Mouse (Mus musculus) neural tube, embryonic 15.5 days (tissue): Measurements from ENCODE around the gene Bcl3. TPM values are rescaled to one million over a fixed set of nuclear protein-coding genes. Genes with fewer than 3 reads are reported as not detected.

Source experiments
- ATAC-seq: fragments of 200-750 bp; cut with Nextera tagmentation; 2 replicates; pipeline ENCODE4 v1.8.0; 2017; ENCODE audit warnings: mild to moderate bottlenecking, moderate TSS enrichment, moderate library complexity; ENCODE audit not compliant: low FRiP score
- H3K27ac ChIP-seq: fragments of 300-500 bp; sonication (generic); replicated peaks from 2 replicates; pipeline ENCODE4 v1.5.1; 2015; ENCODE audit warnings: mild to moderate bottlenecking, inconsistent platforms
- H3K27me3 ChIP-seq: fragments of 300-500 bp; sonication (generic); replicated peaks from 2 replicates; pipeline ENCODE4 v1.6.1; 2015; ENCODE audit warnings: inconsistent platforms
- H3K36me3 ChIP-seq: fragments of 300-500 bp; sonication (generic); 2 replicates; pipeline ENCODE4 v1.6.1; 2015; ENCODE audit warnings: inconsistent platforms
- H3K4me1 ChIP-seq: fragments of 300-500 bp; sonication (generic); 2 replicates; pipeline ENCODE4 v1.6.1; 2015; ENCODE audit warnings: inconsistent platforms
- H3K4me2 ChIP-seq: fragments of 300-500 bp; sonication (generic); 2 replicates; pipeline ENCODE4 v1.6.1; 2015; ENCODE audit warnings: inconsistent platforms, mild to moderate bottlenecking, moderate library complexity
- H3K4me3 ChIP-seq: fragments of 300-500 bp; sonication (generic); replicated peaks from 2 replicates; pipeline ENCODE4 v1.5.1; 2015; ENCODE audit warnings: mild to moderate bottlenecking, inconsistent platforms
- H3K9ac ChIP-seq: fragments of 300-500 bp; sonication (generic); replicated peaks from 2 replicates; pipeline ENCODE4 v1.6.1; 2015; ENCODE audit warnings: mild to moderate bottlenecking, inconsistent platforms
- H3K9me3 ChIP-seq: fragments of 300-500 bp; sonication (generic); replicated peaks from 2 replicates; pipeline ENCODE4 v1.6.1; 2016; ENCODE audit warnings: inconsistent platforms
- WGBS: fragments of 180-500 bp; shearing (Covaris S2); methylation state at CpG from one replicate; pipeline ENCODE4 v1.1.7; 2015; ENCODE audit warnings: mixed read lengths; 5-methylcytosine and 5-hydroxymethylcytosine counted together
- polyA plus RNA-seq: library from polyadenylated mRNA; unstranded; fragments of >200 nt; fragmentation: Nextera tagmentation; extraction: Ambion mirVana; gene quantifications from 2 replicates; pipeline ENCODE4 v1.2.1, GENCODE M21; 2015

Bcl3 gene
- polyA plus RNA-seq = 1.2 and 5.2 TPM in 2 replicates

- Histone ChIP-seq H3K27me3 (peaks cover 59% of the 10 kb centered on the region), H3K4me2 (peak within 1 kb of the TSS; percentile 62), H3K4me1 (peaks cover 17% of the 10 kb centered on the region), H3K4me3 (peak within 1 kb of the TSS; percentile 33), H3K27ac (no peak within 1 kb of the TSS), H3K36me3 (no peaks in the 10 kb centered on the region), H3K9me3 (no peaks in the 10 kb centered on the region), H3K9ac (peak within 1 kb of the TSS; percentile 22; the same call in 1 of the 2 replicates)
- ATAC-seq = no peak
- WGBS = 2% methylated on average over 41 of the region's 42 CpGs
Measured at GRCm38 (mm10) chr7:19822604-19823058, at the start of gene Bcl3. Gene Bcl3, minus strand, starts transcription at chr7:19822770.

GRCm38 (mm10) chr7:19871943-19872601 lies 49.5 kb upstream of the Bcl3 start:
- Histone ChIP-seq H3K4me2 (no peak overlapping the region), H3K9me3 (no peaks in the 10 kb centered on the region), H3K4me1 (no peaks in the 10 kb centered on the region), H3K4me3 (no peak overlapping the region), H3K27ac (no peak overlapping the region), H3K9ac (no peak overlapping the region), H3K27me3 (no peaks in the 10 kb centered on the region), H3K36me3 (no peaks in the 10 kb centered on the region)
- ATAC-seq = no peak
- 57% methylated on average over 5 of the region's 5 CpGs for WGBS

- Histone ChIP-seq H3K4me1 (no peaks in the 10 kb centered on the region), H3K27me3 (no peaks in the 10 kb centered on the region), H3K27ac (no peak overlapping the region), H3K9me3 (no peaks in the 10 kb centered on the region), H3K9ac (no peak overlapping the region), H3K36me3 (no peaks in the 10 kb centered on the region), H3K4me2 (no peak overlapping the region), H3K4me3 (no peak overlapping the region)
- WGBS = 75% methylated on average over 10 of the region's 10 CpGs
- ATAC-seq = no peak
Measured at GRCm38 (mm10) chr7:19871137-19871621, 48.6 kb upstream of the Bcl3 start.

DNA sequence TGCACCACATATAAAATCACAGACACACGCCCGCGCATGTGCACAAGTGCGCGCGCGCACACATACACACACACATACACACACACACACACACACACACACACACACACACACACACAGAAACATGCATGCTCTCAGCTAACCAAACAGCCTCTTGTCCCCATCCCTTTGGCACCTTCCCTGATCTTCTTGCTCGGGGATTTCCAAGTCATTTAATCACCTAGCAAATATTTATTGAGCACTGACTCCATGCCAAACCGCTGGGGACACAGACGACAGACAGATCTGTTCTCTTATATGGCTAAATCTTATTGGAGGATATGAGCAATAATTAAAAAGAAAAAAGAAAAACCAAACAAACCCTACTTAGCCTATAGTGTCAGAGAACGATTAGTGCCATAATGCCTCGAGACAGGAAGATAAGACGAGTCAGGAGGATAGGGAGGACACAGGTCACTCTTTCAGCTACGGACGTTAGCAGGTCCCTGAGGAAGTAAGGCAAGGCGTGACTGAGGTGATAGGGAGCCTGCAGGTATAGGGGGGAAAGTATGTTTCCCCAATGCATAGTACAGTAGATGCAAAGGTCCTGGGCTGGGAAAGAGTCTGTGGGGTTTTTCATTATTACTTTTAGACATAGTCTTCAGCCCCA lies 45.3 kb upstream of the Bcl3 start:
- Histone ChIP-seq H3K4me2 (no peak overlapping the region), H3K9ac (no peak overlapping the region), H3K4me1 (no peaks in the 10 kb centered on the region), H3K27me3 (no peaks in the 10 kb centered on the region), H3K4me3 (no peak overlapping the region), H3K9me3 (no peaks in the 10 kb centered on the region), H3K36me3 (no peaks in the 10 kb centered on the region), H3K27ac (no peak overlapping the region)
- 90% methylated on average over 16 of the region's 16 CpGs for WGBS
- no peak for ATAC-seq

DNA sequence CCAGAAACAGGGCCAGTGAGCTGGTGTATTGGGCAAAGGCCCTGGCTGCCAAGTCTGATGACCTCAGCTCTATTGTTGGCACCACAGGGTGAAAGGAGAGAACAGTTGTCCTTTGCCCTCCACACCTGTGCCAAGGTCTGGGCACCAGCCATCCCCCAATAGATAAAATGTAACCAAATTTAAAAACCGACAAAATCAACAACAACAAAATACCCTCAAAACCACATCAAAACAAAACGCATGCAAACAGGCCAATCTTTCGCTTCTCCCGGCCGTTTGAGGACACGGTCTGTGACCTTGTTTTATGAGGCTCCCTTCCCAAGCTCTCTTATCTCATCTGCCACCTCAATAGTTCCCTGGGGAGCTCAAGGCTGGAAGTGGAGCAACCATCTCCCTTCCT lies 43.9 kb upstream of the Bcl3 start:
- H3K9me3 ChIP-seq = no peaks in the 10 kb centered on the region
- H3K4me1 ChIP-seq = no peaks in the 10 kb centered on the region
- no peak for ATAC-seq
- H3K27me3 ChIP-seq = no peaks in the 10 kb centered on the region
- no peak overlapping the region for H3K27ac ChIP-seq
- no peaks in the 10 kb centered on the region for H3K36me3 ChIP-seq
- H3K4me2 ChIP-seq = no peak overlapping the region
- no peak overlapping the region for H3K9ac ChIP-seq
- no peak overlapping the region for H3K4me3 ChIP-seq
- WGBS = 81% methylated on average over 6 of the region's 6 CpGs

DNA sequence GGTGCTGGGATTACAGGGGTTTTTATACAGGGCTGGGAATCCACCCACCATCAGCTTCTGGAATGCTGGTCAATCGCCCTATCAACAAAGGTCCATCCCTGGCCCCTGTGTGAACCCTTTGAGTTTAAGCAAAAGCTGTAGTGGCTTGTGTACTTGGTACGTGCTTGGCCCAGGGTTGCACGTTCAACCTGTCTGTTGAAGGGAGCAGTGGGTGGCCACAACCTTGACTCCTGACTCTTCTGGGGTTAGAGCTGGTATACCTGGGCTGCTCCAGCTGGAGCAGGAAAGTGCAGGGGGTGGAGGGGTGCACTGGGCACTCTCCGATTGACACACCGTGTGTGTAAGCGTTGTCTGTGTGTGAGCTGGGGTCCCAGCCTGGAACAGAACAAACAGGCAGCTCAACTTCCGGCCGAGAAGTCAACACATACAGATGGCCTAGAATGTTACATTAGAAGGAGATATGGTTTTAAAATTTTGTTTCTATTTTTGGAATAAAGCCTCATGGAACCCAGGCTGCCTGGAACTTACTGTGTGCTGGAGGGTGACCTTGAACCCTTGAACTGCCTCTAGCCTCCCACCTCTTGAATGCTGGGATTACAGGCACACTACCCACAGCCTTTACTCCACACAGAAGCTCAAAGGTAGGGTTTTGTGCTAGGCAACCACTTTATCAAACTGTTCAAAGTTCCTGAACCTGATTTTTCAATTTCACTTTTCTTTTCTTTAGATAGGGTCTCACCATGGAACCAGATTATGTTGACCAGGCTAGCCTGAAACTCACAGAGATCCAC lies 42.9 kb upstream of the Bcl3 start:
- Histone ChIP-seq H3K4me1 (no peaks in the 10 kb centered on the region), H3K4me3 (no peak overlapping the region), H3K4me2 (no peak overlapping the region), H3K9ac (no peak overlapping the region), H3K27ac (no peak overlapping the region), H3K36me3 (no peaks in the 10 kb centered on the region), H3K27me3 (no peaks in the 10 kb centered on the region), H3K9me3 (no peaks in the 10 kb centered on the region)
- no peak for ATAC-seq
- 88% methylated on average over 8 of the region's 8 CpGs for WGBS

GRCm38 (mm10) chr7:19864241-19864640 lies 41.7 kb upstream of the Bcl3 start:
- Histone ChIP-seq H3K36me3 (no peaks in the 10 kb centered on the region), H3K27me3 (no peaks in the 10 kb centered on the region), H3K9me3 (no peaks in the 10 kb centered on the region), H3K9ac (no peak overlapping the region), H3K4me3 (no peak overlapping the region), H3K4me2 (no peak overlapping the region), H3K27ac (no peak overlapping the region), H3K4me1 (no peaks in the 10 kb centered on the region)
- WGBS = 44% methylated on average over 2 of the region's 2 CpGs
- no peak for ATAC-seq

DNA sequence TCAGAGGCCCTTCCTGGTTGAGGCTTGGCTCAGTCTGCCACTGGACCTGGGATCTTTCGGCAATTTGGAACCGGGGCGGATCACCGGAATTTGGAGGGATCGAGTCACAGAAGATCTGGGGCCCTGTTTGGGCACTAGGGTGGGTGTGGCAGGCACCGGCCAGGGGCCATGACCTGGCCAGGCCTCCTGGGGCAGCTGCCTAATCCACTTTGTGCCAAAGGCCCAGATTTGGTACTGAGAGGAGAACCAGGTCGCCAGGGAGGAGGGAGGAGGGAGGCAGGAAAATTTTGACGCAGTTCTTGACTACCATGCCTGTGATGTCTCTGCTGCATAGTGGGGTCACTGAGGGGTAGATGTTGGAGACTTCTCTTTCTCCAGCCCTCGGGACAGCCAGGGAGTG lies 38.6 kb upstream of the Bcl3 start, which contains the start of gene Ceacam16:
Gene Ceacam16, minus strand, starts transcription at position 101 of the 400 bp plus-strand sequence.
- no peak within 1 kb of the TSS for H3K4me3 ChIP-seq
- H3K9ac ChIP-seq = no peak within 1 kb of the TSS
- no peak within 1 kb of the TSS for H3K27ac ChIP-seq
- H3K27me3 ChIP-seq = peaks cover 5% of the 10 kb centered on the region; the same call in 1 of the 2 replicates
- no peak within 1 kb of the TSS for H3K4me2 ChIP-seq
- no peaks in the 10 kb centered on the region; the same call in 1 of the 2 replicates for H3K36me3 ChIP-seq
- H3K9me3 ChIP-seq = no peaks in the 10 kb centered on the region
- WGBS = 92% methylated on average over 9 of the region's 9 CpGs
- no peaks in the 10 kb centered on the region for H3K4me1 ChIP-seq
- ATAC-seq = no peak

DNA sequence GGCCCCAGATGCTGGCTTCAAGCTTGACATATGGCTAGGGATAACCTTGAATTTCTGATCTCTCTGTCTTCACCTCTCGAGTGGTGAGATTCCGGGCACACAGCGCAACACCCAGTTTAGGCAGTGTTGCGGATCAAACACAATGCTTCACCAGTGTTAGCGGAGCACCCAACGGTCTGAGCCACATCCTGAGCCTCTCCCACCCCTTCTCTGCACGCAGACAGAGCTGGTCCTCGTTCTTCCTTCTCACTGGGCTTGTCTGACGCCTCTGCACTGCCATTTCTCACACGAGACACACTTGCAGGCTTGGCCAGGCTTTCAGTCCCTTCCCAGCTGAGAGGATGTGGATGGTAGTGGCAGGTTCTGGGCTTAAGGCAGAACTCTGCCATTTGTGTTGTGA lies 37.2 kb upstream of the Bcl3 start:
- Histone ChIP-seq H3K27me3 (peaks cover 5% of the 10 kb centered on the region; the same call in 1 of the 2 replicates), H3K36me3 (no peaks in the 10 kb centered on the region; the same call in 1 of the 2 replicates), H3K9me3 (no peaks in the 10 kb centered on the region), H3K4me2 (no peak overlapping the region), H3K4me3 (no peak overlapping the region), H3K9ac (no peak overlapping the region), H3K27ac (no peak overlapping the region), H3K4me1 (no peaks in the 10 kb centered on the region)
- WGBS = 76% methylated on average over 10 of the region's 10 CpGs
- no peak for ATAC-seq

GRCm38 (mm10) chr7:19856283-19856682 lies 33.7 kb upstream of the Bcl3 start:
- Histone ChIP-seq H3K4me3 (no peak overlapping the region), H3K27ac (no peak overlapping the region), H3K9me3 (no peaks in the 10 kb centered on the region), H3K4me1 (peaks cover 8% of the 10 kb centered on the region), H3K9ac (no peak overlapping the region), H3K36me3 (no peaks in the 10 kb centered on the region; the same call in 1 of the 2 replicates), H3K27me3 (peaks cover 16% of the 10 kb centered on the region), H3K4me2 (no peak overlapping the region)
- WGBS = 89% methylated on average over 6 of the region's 6 CpGs
- ATAC-seq = no peak

DNA sequence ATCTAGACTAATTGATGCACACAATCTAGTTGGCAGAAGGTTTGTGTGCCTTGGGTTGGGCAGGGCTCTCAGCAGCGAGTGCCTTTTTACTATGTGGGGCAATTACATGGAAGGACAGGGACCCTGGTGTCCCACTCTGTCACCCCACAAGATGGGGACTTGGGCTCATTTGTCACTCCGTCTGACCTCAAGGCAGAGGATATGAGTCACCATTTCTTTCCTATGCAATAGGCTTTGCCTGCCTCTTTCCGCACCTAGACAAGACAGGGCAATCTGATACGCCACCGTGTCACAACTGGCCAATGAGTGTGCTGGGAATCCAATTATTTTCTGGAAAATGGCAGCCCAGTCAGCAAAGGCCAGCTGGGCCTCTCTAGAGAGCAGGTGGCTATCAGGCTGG lies 33.1 kb upstream of the Bcl3 start:
- H3K4me1 ChIP-seq = peaks cover 8% of the 10 kb centered on the region
- no peaks in the 10 kb centered on the region; the same call in 1 of the 2 replicates for H3K36me3 ChIP-seq
- ATAC-seq = no peak
- no peak overlapping the region for H3K27ac ChIP-seq
- WGBS = 82% methylated on average over 5 of the region's 5 CpGs
- no peak overlapping the region for H3K4me2 ChIP-seq
- H3K4me3 ChIP-seq = no peak overlapping the region
- no peak overlapping the region for H3K9ac ChIP-seq
- no peaks in the 10 kb centered on the region for H3K9me3 ChIP-seq
- H3K27me3 ChIP-seq = peaks cover 17% of the 10 kb centered on the region
